Mouse (Mus musculus) heart, postnatal 4 days (tissue): ENCODE data around the gene Gm2663. TPM values are rescaled to one million over a fixed set of nuclear protein-coding genes. Genes with fewer than 3 reads are reported as not detected.
"Not testable (repeated sequence)": the region's sequence is repeated elsewhere in the genome, so short reads cannot be mapped to it uniquely, and the experiment has no call there.

Experiments
- DNase-seq: peaks from one replicate; pipeline ENCODE4 v3.0.0; 2021
- total RNA-seq, 2 experiments: library from RNA; stranded (reverse); gene quantifications; 2 replicates each; pipeline ENCODE4 v1.2.3; 2021

Gene Gm2663
- not detected for total RNA-seq

DNA sequence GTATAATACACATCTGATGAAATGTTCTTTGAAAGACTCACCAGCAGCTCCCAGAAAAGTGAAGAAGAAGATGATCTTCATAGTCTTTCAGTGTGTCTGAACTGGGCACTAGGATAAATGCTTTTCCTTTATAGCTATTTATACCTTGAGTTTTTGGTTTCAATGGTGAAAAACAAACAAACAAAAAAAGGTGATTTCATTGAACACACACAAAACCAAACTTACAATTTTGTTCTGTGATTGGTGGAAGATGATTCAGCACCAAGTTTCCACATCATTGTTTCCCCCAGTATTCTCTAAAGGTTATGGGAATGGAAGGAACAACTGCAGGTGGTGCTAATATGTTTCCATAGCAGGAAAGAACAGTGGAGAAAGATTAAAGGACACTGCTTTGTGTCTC is at the start of gene Gm2663:
Gene Gm2663 (minus strand): TSS at position 101 of the 400 bp plus-strand sequence.
- not testable (repeated sequence) for DNase-seq

DNA sequence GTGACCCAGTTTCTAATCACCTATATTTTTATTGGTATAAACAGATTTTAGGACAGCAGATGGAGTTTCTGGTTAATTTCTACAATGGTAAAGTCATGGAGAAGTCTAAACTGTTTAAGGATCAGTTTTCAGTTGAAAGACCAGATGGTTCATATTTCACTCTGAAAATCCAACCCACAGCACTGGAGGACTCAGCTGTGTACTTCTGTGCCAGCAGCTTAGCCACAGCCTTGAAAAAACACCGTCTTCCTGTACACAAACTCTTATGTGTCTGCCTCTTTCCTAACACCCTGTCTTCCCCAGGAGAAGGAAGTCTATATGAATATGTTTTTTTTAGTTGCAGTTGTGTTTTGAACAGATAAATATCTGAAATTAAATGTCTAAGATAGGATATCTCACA is 49.3 kb upstream of the Gm2663 start:
- no peak for DNase-seq

DNA sequence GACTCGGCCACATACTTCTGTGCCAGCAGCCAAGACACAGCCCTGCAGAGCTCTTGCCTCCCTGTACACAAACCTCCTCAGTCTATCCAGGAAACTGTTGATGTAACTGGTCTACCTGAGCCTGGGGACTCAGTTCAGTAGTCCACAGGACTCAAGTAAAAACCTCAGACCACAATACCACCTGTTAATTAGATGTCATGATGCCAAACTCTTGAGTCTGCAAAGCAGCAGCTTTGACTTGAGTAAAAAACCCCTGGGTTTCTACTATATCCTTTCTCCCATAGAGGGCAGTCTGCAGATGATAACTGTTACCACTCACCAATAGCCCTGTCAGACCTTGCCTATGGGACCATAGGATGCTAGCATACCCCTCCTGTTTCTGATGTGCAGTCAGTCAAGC is 48.7 kb upstream of the Gm2663 start:
- no peak for DNase-seq

GRCm38 (mm10) chr6:41047202-41047601 is 47.9 kb upstream of the Gm2663 start:
- no peak for DNase-seq

DNA sequence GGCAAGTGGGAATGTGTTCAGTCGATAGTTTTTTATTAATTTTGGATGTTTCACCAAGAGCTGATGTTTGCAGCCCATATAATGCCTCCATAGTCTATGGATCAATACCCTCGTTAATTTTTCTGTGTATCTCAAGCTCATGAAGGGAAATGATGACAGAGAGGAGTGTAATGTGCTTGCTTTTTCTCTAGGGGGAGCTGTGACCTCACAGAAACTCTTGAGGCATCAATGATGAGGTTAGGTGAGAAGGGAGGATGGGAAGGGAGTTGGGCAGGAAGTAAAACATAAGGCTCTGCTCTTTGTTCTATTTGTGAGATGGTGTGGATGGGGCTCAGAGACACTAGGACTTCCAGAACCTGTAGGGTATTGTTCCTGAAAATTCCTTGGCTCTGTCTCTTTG is 47.3 kb upstream of the Gm2663 start:
- DNase-seq: no peak

DNA sequence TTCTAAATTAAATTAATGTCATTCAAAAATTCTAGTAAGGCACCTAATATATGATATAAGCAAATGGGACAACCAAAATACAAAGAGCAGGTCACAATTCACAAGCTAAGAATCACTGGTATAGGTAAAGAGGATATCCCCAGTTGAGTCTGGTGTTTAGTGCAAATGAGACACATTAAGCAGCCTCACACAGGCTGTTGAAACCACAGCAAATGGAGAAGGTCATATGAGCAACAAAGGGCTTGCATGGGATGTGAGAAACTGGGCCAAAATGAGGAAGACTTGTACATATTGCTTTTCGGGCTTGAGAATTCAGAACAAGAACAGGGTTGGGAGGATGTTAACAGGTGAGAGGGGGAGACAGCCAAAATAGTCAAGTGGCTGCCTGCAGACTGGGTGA is 45.5 kb upstream of the Gm2663 start:
- DNase-seq: no peak

DNA sequence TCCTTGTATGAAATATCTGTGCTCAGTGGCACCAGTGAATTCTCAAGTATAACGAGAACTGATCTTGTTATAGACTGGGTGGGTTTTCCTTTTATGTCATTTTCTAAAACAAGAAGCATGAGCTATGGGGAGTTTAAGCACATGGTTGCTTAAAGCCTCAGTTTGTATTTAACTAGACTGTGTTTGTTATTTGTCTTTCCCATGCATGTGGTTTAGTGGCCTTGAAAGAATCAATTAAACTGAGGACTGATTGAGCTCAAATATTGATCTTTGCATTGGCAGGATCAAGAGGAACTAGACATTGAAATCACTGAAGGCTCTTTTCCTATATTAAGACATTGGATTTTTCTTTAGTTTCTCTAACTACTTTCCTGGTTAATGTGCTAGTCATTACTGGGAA is 45.0 kb upstream of the Gm2663 start:
- no peak for DNase-seq

GRCm38 (mm10) chr6:41035409-41035808 is 36.1 kb upstream of the Gm2663 start, which contains the start of gene 2210010C04Rik:
Gene 2210010C04Rik, minus strand, starts transcription at chr6:41035509.
- DNase-seq: no peak

DNA sequence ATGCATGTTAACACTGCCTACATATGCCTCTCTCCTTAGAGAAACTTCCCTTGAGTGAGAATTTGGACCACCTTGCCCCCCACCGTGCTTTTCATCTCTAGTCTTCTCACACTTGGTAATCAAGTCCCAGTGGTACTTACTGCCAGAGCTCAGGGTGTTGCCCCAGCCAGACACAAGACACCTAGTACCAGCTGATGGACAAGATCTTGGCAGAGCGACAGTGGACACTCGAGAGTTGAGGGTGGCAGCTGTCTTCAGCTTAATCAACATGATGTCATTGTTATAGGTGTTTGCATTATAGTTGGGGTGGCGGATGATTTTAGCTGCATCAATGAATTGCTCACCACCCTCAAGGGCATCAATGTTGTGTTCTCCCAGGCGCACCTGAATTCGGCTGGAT is 33.5 kb upstream of the Gm2663 start:
- no peak for DNase-seq

GRCm38 (mm10) chr6:41032231-41032630 is 33.0 kb upstream of the Gm2663 start:
- DNase-seq: no peak

DNA sequence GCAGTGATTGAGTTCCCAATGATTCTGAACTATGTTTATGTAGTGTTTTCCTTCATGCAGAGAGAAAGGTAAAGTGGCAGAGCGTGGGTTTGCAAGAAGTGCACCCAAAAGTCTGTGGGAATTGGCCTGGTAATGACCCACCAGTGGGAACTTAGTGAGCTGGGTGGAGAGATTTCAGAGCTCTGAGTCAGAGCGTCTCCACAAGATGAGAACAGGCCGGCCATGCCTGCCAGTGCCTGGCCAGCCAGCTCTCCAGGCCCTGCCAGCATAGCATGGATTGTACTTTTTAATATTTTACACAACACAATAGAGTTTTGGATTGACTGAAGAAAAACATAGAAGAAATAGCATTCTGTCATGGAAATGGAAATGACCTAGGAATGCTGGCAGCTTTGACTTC is 31.5 kb upstream of the Gm2663 start:
- DNase-seq: no peak

DNA sequence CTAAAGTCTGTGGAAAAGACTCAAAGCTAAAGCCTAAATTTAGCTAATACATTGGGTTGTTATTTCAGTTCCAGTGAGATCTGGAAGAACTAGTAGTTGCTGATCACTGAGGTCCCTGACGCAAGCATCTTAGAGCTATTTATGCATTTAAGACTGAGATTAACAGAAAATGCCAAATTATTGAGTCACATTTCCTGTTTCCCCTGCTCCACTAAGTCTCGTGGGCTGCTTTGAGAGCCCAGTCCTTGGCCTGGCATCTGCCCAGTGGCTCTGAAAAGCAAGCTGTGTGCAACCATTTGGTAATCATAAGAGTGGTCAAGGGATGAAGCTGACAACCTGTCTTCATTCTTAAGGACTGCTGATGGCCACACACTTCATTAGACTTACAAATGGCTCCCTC is 27.8 kb upstream of the Gm2663 start:
- peak; percentile 46 for DNase-seq

DNA sequence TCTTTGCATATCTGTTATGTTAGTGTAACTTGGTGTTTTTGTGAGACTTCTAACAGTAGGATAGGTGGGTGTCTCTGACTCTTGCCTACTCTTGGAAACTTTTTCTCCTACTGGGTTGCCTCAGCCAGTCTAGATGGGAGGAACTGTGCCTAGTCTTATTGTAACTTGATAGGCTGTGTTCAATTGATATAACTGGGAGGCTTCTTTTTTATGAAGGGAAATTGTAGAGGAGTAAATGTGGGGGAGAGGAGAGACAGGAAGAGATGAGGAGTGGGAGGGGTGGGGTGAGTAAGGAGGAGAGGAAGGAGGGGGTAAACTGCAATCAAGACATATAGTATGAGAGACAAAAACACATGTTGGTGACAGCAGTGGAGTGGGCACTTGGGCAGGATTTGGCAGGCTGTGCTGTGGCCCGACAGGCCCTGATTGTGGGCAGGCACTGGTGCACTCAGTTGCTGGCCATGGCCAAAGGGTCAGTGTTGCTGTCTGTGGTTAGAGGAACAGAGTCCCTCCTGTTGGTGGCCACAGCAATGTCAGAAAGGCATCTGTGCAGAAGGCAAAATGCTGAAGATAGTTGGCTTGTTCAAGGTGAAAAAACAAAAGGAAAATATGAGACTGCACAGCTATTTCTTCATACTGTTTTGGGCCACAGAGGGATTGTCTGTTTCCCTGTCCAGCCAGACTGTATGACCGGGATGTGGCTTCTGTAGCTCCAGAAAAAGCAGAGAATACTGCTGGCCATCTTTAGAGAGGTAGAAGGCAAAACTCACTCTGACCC is 26.8 kb upstream of the Gm2663 start:
- no peak for DNase-seq

DNA sequence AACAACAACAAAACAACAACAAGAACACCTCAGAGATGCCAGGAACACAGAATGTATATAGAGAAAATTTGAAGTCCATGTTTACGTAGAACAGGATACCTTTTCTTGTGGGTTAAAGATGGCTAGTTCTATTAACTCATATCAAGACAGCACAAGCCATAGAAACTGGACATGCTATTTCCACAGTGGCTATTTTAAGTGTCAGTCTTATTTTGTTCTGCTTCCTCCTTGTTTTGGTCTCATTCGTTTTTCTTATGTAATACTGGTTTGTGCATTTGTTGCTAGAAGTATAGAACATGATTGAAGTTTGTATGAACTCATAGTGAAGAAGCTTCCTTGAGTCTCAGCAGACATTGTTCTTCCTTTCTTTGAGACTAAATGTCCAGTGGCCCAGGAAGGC is 19.9 kb upstream of the Gm2663 start:
- no peak for DNase-seq

DNA sequence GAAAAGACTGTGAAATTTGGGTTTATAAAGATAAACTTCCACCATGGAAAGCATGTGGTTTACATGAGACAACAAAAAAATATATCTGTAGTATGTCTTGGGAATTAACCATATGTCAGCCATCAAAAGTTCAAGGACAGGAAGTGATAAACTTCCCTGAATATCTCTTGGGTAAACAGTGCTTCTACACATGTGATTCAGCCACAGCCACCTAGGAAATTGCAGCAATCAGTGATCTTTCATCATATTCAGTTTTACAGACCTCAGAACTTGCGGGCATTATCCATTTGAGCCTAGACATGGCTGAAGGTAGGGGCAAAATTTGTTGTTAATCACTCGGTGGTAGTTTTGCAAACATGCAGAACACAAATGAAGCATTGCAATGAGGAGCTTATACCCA is 19.4 kb upstream of the Gm2663 start:
- DNase-seq: no peak

DNA sequence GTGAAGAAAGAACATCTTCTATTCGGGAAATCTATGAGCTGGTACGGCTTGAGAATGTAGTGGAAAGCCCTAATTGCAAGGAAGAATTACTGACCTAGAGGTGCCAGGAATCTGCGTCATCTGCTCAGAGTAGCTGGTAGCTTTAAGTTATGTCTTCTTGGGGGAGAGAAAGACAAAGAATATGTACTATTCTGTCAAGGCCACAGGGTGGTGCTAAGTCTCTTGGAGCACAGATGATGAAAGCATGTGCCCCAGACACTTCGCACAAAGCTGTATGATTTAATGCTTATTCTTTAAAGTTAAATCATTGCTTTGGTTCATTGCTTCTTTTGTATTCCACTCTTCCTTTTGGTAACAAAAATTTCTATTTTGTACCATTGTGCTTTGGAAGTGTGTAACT is 15.8 kb upstream of the Gm2663 start:
- no peak for DNase-seq

DNA sequence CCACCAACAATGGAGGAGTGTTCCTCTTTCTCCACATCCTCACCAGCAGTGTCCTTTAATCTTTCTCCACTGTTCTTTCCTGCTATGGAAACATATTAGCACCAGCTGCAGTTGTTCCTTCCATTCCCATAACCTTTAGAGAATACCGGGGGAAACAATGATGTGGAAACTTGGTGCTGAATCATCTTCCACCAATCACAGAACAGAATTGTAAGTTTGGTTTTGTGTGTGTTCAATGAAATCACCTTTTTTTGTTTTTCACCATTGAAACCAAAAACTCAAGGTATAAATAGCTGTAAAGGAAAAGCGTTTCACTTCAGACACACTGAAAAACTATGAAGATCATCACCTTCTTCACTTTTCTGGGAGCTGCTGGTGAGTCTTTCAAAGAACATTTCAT is 34.8 kb downstream of the Gm2663 start, which contains the start of gene 1810009J06Rik:
Gene 1810009J06Rik (plus strand): TSS at position 301 of the 400 bp plus-strand sequence.
- DNase-seq: not testable (repeated sequence)

- DNase-seq: no peak
Observed at GRCm38 (mm10) chr6:40953716-40954115, 45.6 kb downstream of the Gm2663 start.

- no peak for DNase-seq
Observed at GRCm38 (mm10) chr6:40951770-40952169, 47.5 kb downstream of the Gm2663 start, which contains the start of gene Gm4744. Gene Gm4744, minus strand, starts transcription at chr6:40951870.

Other genes starting within 250 kb of the Gm2663 start
- not detected for gene Moxd2, start 112.0 kb downstream of the Gm2663 start, total RNA-seq
- gene Prss58, start 99.1 kb downstream of the Gm2663 start, total RNA-seq: not detected
- not detected for gene 1700074P13Rik, start 58.9 kb downstream of the Gm2663 start, total RNA-seq
- gene Gm4744, start 47.6 kb downstream of the Gm2663 start, total RNA-seq: not detected
- gene 1810009J06Rik, start 34.7 kb downstream of the Gm2663 start, total RNA-seq: not detected
- not detected for gene 2210010C04Rik, start 36.0 kb upstream of the Gm2663 start, total RNA-seq